8 mouse cellular contexts compared by ENCODE assay signal in genomic region chr9:80068735-80069315, GRCm38 (mm10). TPM values are rescaled to one million over a fixed set of nuclear protein-coding genes. Genes with fewer than 3 reads are reported as not detected.
A peak's percentile ranks its signal among the peaks of the same experiment; 100 is the strongest.
DNase-seq lines count a peak whose midpoint lies in the region; ATAC-seq lines count a peak whose summit lies in the region.

No protein-coding gene starts in this region.

- H3K4me2 ChIP-seq in heart, embryonic 13.5 days = peak overlapping the region; percentile 73
- H3K4me2 ChIP-seq in hindbrain, embryonic 14.5 days (replicated peaks) = peak overlapping the region; percentile 63
- H3K4me2 ChIP-seq in midbrain, embryonic 11.5 days = peak overlapping the region; percentile 59

- H3K27me3 ChIP-seq in heart, embryonic 13.5 days (replicated peaks) = no peaks in the 10 kb centered on the region
- H3K27me3 ChIP-seq in hindbrain, embryonic 14.5 days (ENCODE audit: control insufficient read depth, insufficient read depth, low read length) = no peaks in the 10 kb centered on the region
- H3K27me3 ChIP-seq in midbrain, embryonic 11.5 days (ENCODE audit: control insufficient read depth, insufficient read depth, low read length) = no peaks in the 10 kb centered on the region

- 0 out of 2 replicates have a peak overlapping the region, but pooled peaks have one; percentile 100 for H3K27ac ChIP-seq in heart, embryonic 13.5 days (replicated peaks)
- H3K27ac ChIP-seq in hindbrain, embryonic 14.5 days = no peak overlapping the region
- H3K27ac ChIP-seq in midbrain, embryonic 11.5 days (ENCODE audit: low read depth, low read length) = no peak overlapping the region

- H3K4me1 ChIP-seq in heart, embryonic 13.5 days = peaks cover 48% of the 10 kb centered on the region
- H3K4me1 ChIP-seq in hindbrain, embryonic 14.5 days (replicated peaks; ENCODE audit: control insufficient read depth, insufficient read depth, low read length) = peaks cover 36% of the 10 kb centered on the region
- peaks cover 3% of the 10 kb centered on the region for H3K4me1 ChIP-seq in midbrain, embryonic 11.5 days (ENCODE audit: control insufficient read depth, insufficient read depth, low read length)

- peak overlapping the region; percentile 100 for H3K9ac ChIP-seq in heart, embryonic 13.5 days
- peak overlapping the region; percentile 94 for H3K9ac ChIP-seq in hindbrain, embryonic 14.5 days
- no peak overlapping the region; the same call in 1 of the 2 replicates for H3K9ac ChIP-seq in midbrain, embryonic 11.5 days (ENCODE audit: low read length)

- H3K36me3 ChIP-seq in heart, embryonic 13.5 days = no peaks in the 10 kb centered on the region
- H3K36me3 ChIP-seq in hindbrain, embryonic 14.5 days (replicated peaks; ENCODE audit: control insufficient read depth, insufficient read depth) = no peaks in the 10 kb centered on the region
- no peaks in the 10 kb centered on the region for H3K36me3 ChIP-seq in midbrain, embryonic 11.5 days (ENCODE audit: control insufficient read depth, insufficient read depth, low read length)

- no peak for ATAC-seq in heart, embryonic 13.5 days (ENCODE audit: extremely low read depth, insufficient number of reproducible peaks, low FRiP score, low TSS enrichment)
- ATAC-seq in hindbrain, embryonic 14.5 days (ENCODE audit: low FRiP score) = no peak
- no peak for ATAC-seq in midbrain, embryonic 11.5 days (ENCODE audit: low FRiP score)

- 36% methylated on average over 11 of the region's 11 CpGs for WGBS in heart, embryonic 13.5 days
- 39% methylated on average over 11 of the region's 11 CpGs for WGBS in hindbrain, embryonic 14.5 days
- 59% methylated on average over 11 of the region's 11 CpGs for WGBS in midbrain, embryonic 11.5 days

- DNase-seq in heart, adult 8-10 months (ENCODE audit: low spot score) = no peak
- DNase-seq in MEL-GATA-1-ER (ENCODE audit: extremely low read depth, low read depth) = peak; percentile 65
- DNase-seq in hindbrain, embryonic 14.5 days (ENCODE audit: low spot score) = no peak
- DNase-seq in midbrain, embryonic 11.5 days (ENCODE audit: low spot score, missing footprints) = no peak
- DNase-seq in ovary, adult 18-20 months (ENCODE audit: low spot score) = no peak
- no peak for DNase-seq in embryo, embryonic 10 days (ENCODE audit: low spot score)
- DNase-seq in right cerebral cortex, postnatal 36 days (ENCODE audit: low spot score in 2 of 2) = no peak

- peak overlapping the region; percentile 96 for H3K4me3 ChIP-seq in heart, embryonic 13.5 days
- H3K4me3 ChIP-seq in hindbrain, embryonic 14.5 days (replicated peaks; ENCODE audit: low read length) = peak overlapping the region; percentile 95
- H3K4me3 ChIP-seq in midbrain, embryonic 11.5 days (ENCODE audit: low read depth, low read length) = peak overlapping the region; percentile 95

- peaks cover 12% of the 10 kb centered on the region for H3K9me3 ChIP-seq in heart, embryonic 13.5 days
- H3K9me3 ChIP-seq in hindbrain, embryonic 14.5 days (ENCODE audit: control insufficient read depth, low read length) = no peaks in the 10 kb centered on the region
- no peaks in the 10 kb centered on the region for H3K9me3 ChIP-seq in midbrain, embryonic 11.5 days (ENCODE audit: control insufficient read depth, low read length)

RNA-seq across cellular contexts. Expression of gene Senp6, which starts 2.1 kb away (rescaled TPM):
- 32.4 and 32.6 TPM in 2 replicates for polyA plus RNA-seq in heart, embryonic 13.5 days (2015; fragmentation: Nextera tagmentation; extraction: Ambion mirVana)
- total RNA-seq in heart, adult 8-10 months (2022) = 10 to 100 TPM; 59.8 to 73.0 (median 66.9) TPM
- polyA plus RNA-seq in hindbrain, embryonic 14.5 days (2014; fragmentation: Nextera tagmentation; extraction: Ambion mirVana) = 61.1 and 63.2 TPM in 2 replicates
- 64.7 and 65.8 TPM in 2 replicates for polyA plus RNA-seq in midbrain, embryonic 11.5 days (2014; fragmentation: Nextera tagmentation; extraction: Ambion mirVana)

RNA-seq across cellular contexts. Expression of gene Filip1, which starts 56.2 kb away (rescaled TPM):
- polyA plus RNA-seq in heart, embryonic 13.5 days (2015; fragmentation: Nextera tagmentation; extraction: Ambion mirVana) = 24.5 and 27.3 TPM in 2 replicates
- 100 to 1,000 TPM; 107 to 134 (median 116) TPM for total RNA-seq in heart, adult 8-10 months (2022)
- polyA plus RNA-seq in hindbrain, embryonic 14.5 days (2014; fragmentation: Nextera tagmentation; extraction: Ambion mirVana) = 2.2 and 2.4 TPM in 2 replicates
- 11.6 and 12.7 TPM in 2 replicates for polyA plus RNA-seq in midbrain, embryonic 11.5 days (2014; fragmentation: Nextera tagmentation; extraction: Ambion mirVana)
